Mouse (Mus musculus) neutrophil, adult 59 days (primary cell): ENCODE results near the gene Upb1. TPM values are rescaled to one million over a fixed set of nuclear protein-coding genes. Genes with fewer than 3 reads are reported as not detected.

Experiments
- total RNA-seq, 2 experiments: library from RNA; stranded (reverse); gene quantifications; 1 replicate in 1 of 2; 2 replicates in 1 of 2; pipeline ENCODE4 v1.2.4; 2023

Gene Upb1
- 1 to 10 TPM; 2.3 to 2.4 TPM for total RNA-seq

GRCm38 (mm10) chr10:75400958-75401357 is at the start of gene Upb1:
Gene Upb1 (plus strand): TSS chr10:75401115.

Other genes starting within 250 kb of the Upb1 start
- 10 to 100 TPM; 16.7 to 20.0 TPM for gene Specc1l, start 189.0 kb upstream of the Upb1 start, total RNA-seq
- gene Adora2a, start 84.2 kb upstream of the Upb1 start, total RNA-seq: 1 to 10 TPM; 2.9 to 4.3 TPM
- gene Snrpd3, start 116.4 kb downstream of the Upb1 start, total RNA-seq: 10 to 100 TPM; 54.4 to 59.8 TPM
- 10 to 100 TPM; 56.1 to 59.0 TPM for gene Gucd1, start 116.9 kb downstream of the Upb1 start, total RNA-seq
- 1 to 10 TPM; 4.2 to 5.8 TPM for gene Lrrc75b, start 159.2 kb downstream of the Upb1 start, total RNA-seq
- gene Ggt1, start 160.5 kb downstream of the Upb1 start, total RNA-seq: 1 to 10 TPM; 9.2 to 9.8 TPM
- gene Ggt5, start 188.2 kb downstream of the Upb1 start, total RNA-seq: 10 to 100 TPM; 23.6 to 28.5 TPM
- under 1 TPM; 0.88 to 0.89 TPM for gene Susd2, start 242.9 kb downstream of the Upb1 start, total RNA-seq